Mouse (Mus musculus): ENCODE results near the gene Krt42.
"Not testable (repeated sequence)": the region's sequence is repeated elsewhere in the genome, so short reads cannot be mapped to it uniquely, and the experiment has no call there.

The Krt42 gene

DNA sequence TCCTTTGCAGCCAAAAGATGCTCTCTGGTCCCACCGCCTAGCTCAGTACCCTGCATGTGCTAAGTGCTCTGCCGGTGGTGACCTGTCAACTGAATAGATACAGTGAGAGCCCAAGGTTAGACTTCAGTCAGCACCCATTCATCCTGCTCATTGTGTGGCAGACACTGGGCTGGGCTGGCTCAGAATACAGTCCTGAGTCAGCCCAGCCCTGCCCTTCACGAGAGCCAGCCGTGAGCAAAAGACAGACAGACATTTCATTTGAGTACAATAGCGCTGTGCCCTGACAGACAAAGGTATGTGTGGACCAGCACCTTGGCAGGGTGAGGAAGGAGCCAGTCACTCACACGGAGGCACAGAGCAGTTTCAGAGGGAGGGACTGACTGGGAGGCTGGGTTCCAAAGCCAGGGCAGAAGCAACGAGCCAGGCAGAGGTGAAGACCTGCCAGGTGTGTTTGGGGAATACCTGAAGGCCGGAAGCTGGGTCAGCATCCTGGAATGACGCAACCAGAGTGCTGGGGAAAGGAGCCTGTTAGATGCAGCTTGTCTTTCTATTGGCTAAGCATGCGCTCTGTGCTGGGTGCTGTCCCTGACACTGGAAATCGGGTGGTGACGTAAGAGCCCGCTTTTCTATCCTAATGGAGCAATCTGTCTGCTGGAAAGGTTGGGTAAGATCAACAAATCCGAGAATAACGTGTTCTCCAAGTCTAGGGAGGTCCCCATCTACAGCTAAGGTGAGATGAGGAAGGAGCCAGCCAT lies 8.2 kb upstream of the Krt42 start:
- DNase-seq: no peak

- DNase-seq: no peak
Observed at GRCm38 (mm10) chr11:100275466-100275865, 5.8 kb upstream of the Krt42 start.

- DNase-seq: no peak
Observed at GRCm38 (mm10) chr11:100274719-100275118, 5.0 kb upstream of the Krt42 start.

GRCm38 (mm10) chr11:100271878-100272277 lies 2.2 kb upstream of the Krt42 start:
- DNase-seq: no peak

- no peak for DNase-seq
Observed at GRCm38 (mm10) chr11:100262058-100262980, 7.4 kb downstream of the Krt42 start.

- DNase-seq: no peak
Observed at GRCm38 (mm10) chr11:100261235-100261605, 8.5 kb downstream of the Krt42 start.

- no peak for DNase-seq
Observed at GRCm38 (mm10) chr11:100260514-100261234, 9.0 kb downstream of the Krt42 start, which contains the start of gene Krt17. Gene Krt17, minus strand, starts transcription at chr11:100261029.

DNA sequence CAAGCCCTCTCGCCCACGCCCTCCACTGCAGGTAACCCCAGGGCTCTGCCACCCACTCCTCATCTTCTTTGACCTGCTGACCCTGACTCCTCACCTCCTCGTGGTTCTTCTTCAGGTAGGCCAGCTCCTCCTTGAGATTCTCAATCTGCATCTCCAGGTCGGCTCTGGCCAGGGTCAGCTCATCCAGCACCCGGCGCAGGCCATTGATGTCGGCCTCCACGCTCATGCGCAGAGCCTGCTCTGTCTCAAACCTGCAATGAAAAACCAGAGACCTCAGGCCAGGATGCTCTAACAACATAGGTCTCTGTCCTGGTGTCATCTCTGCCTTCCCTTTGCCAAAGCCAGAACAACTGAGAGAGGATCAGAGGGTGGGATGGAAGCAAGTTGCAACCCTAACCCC lies 10.6 kb downstream of the Krt42 start:
- no peak for DNase-seq

DNA sequence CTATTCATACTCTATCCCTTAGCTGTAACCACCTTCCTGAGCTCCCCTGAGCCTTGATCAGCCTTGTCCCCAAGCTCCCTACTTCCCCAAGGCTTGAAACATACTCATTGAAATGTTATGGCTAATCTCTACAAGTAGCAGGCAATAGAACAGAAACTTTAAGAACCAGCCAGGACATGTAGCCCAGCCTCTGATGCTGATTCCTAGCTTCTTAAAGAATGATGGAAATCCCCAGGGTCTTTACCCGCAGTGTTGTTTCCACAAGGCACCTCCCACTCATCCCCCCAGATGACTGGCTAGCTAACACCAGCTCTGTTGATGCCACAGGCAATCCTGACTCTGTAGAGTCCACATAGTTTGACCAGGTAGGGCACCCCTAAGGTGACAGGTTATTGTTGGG lies 11.7 kb downstream of the Krt42 start:
- DNase-seq: no peak

GRCm38 (mm10) chr11:100255514-100255913 lies 14.2 kb downstream of the Krt42 start:
- DNase-seq: no peak

GRCm38 (mm10) chr11:100254360-100255090 lies 15.1 kb downstream of the Krt42 start:
- DNase-seq: no peak

DNA sequence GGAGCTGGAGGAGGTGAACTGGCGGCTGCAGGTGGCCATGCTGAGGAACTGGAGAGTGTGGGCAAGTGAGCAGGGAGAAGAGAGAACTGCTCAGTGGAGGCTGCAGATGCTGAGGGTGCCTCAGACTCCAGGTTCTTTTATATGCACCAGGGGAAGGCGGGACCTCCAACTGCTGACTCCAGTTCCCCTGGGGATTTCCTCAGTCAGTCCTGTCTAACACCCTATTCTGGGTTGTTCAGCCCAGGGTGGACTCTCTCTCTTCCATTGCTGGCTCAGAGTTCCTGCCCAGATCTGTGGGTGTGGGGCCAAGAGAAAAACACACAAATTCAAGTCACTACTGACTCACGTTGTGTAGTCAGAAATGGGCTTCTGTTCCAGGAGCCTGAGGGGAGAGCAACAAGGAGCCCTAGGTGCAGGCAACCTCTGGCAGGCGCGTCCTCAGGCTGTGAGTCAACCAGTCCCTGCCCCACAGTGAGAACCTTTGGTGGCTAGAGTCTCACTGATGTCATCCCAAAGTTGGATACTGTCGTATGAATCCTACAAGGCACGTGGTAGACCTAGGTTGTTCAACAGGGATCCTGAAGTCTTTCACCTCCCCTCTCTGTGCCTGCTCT lies 20.7 kb downstream of the Krt42 start, which contains the start of gene Krt16:
TSS of gene Krt16 (minus strand) at position 51 of the 614 bp plus-strand sequence.
- DNase-seq: no peak

DNA sequence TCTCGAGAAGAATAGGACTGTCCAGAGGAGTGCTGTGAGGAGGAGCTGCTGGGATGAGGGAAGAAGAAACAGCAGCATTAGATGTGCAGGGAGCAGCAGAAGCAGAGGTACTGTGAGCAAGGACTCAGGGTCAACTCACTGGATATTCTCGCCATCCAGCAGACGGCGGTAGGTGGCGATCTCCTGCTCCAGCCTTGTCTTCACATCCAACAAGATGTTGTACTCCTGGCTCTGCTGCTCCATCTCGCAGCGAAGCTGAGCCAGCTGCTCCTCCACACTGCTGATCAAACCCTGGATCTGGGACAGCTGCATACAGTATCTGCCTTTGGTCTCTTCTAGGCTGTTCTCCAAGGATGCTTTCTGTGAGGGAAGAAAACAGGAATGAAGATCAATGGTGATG lies 23.2 kb downstream of the Krt42 start:
- not testable (repeated sequence) for DNase-seq

GRCm38 (mm10) chr11:100240272-100240671 lies 29.4 kb downstream of the Krt42 start:
- not testable (repeated sequence) for DNase-seq

DNA sequence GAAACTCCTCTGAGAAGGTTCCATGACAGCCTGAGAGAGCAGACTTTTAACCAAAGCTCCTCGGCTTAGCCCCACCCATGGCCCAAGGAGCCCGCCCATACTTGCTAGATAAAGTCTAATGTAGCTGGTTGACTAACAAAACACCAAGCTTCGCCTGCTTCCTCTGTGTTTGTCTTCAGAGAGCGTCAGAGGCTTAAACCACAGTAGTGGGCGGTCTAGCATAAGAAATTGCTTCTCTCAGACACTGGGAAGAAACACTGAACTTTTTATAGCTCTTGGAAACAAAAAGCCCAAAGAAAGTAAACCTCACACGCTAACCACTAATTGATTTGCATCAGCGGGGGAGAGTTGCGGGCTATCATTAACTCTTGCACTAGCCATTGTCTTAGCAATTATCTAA lies 47.9 kb downstream of the Krt42 start:
- DNase-seq: no peak

- DNase-seq: no peak
Observed at GRCm38 (mm10) chr11:100219304-100219703, 50.4 kb downstream of the Krt42 start.

All from thymus, postnatal 4 days (tissue).